Mouse (Mus musculus): ENCODE results near the gene Stat5a. TPM values are rescaled to one million over a fixed set of nuclear protein-coding genes. Genes with fewer than 3 reads are reported as not detected.

Stat5a gene
- total and polyA plus RNA-seq, 3 experiments = 106 to 162 (median 157) TPM

GRCm38 (mm10) chr11:100894146-100894918, 35.2 kb downstream of the Stat5a start:
- DNase-seq (ENCODE audit: low spot score) (no peak), ATAC-seq (ENCODE audit: extremely low read depth, insufficient number of reproducible peaks, low FRiP score, poor library complexity, severe bottlenecking) (no peak)
- H3K9me3 ChIP-seq (replicated peaks) = no peaks in the 10 kb centered on the region
- H3K4me3 ChIP-seq (ENCODE audit: low read depth, low read length) = 0 out of 2 replicates have a peak overlapping the region, but pooled peaks have one; percentile 13
- peaks cover 82% of the 10 kb centered on the region for H3K4me1 ChIP-seq (ENCODE audit: insufficient read depth, low read depth, low read length)
- no peak for TF ChIP-seq POLR2AphosphoS5 (IDR thresholded peaks at IDR 0.05; ENCODE audit: insufficient replicate concordance, low read depth, low read length)
- TF ChIP-seq GATA2 (IDR thresholded peaks at IDR 0.05; ENCODE audit: borderline replicate concordance, low read depth, low read length) = no peak
- no peak for TF ChIP-seq TAL1 (conservative IDR thresholded peaks at IDR 0.05; ENCODE audit: low read depth, low read length)
- TF ChIP-seq GATA1 (IDR thresholded peaks at IDR 0.05; ENCODE audit: borderline replicate concordance, low read length) = no peak
- no peak for TF ChIP-seq CTCF (IDR thresholded peaks at IDR 0.05; ENCODE audit: low read depth, low read length)
- no peaks in the 10 kb centered on the region for H3K27me3 ChIP-seq (ENCODE audit: insufficient read depth, low read length)
- H3K36me3 ChIP-seq (replicated peaks) = peaks cover 93% of the 10 kb centered on the region

GRCm38 (mm10) chr11:100896078-100896477, 36.9 kb downstream of the Stat5a start:
- no peak for DNase-seq (ENCODE audit: low spot score)
- no peaks in the 10 kb centered on the region for H3K27me3 ChIP-seq (ENCODE audit: insufficient read depth, low read length)
- ATAC-seq (ENCODE audit: extremely low read depth, insufficient number of reproducible peaks, low FRiP score, poor library complexity, severe bottlenecking) = no peak
- TF ChIP-seq POLR2AphosphoS5 (IDR thresholded peaks at IDR 0.05; ENCODE audit: insufficient replicate concordance, low read depth, low read length) (no peak), GATA2 (IDR thresholded peaks at IDR 0.05; ENCODE audit: borderline replicate concordance, low read depth, low read length) (no peak), CTCF (IDR thresholded peaks at IDR 0.05; ENCODE audit: low read depth, low read length) (no peak), TAL1 (conservative IDR thresholded peaks at IDR 0.05; ENCODE audit: low read depth, low read length) (no peak), GATA1 (IDR thresholded peaks at IDR 0.05; ENCODE audit: borderline replicate concordance, low read length) (no peak)
- peaks cover 64% of the 10 kb centered on the region for H3K4me1 ChIP-seq (ENCODE audit: insufficient read depth, low read depth, low read length)
- peaks cover 92% of the 10 kb centered on the region for H3K36me3 ChIP-seq (replicated peaks)
- no peaks in the 10 kb centered on the region for H3K9me3 ChIP-seq (replicated peaks)
- no peak overlapping the region for H3K4me3 ChIP-seq (ENCODE audit: low read depth, low read length)

DNA sequence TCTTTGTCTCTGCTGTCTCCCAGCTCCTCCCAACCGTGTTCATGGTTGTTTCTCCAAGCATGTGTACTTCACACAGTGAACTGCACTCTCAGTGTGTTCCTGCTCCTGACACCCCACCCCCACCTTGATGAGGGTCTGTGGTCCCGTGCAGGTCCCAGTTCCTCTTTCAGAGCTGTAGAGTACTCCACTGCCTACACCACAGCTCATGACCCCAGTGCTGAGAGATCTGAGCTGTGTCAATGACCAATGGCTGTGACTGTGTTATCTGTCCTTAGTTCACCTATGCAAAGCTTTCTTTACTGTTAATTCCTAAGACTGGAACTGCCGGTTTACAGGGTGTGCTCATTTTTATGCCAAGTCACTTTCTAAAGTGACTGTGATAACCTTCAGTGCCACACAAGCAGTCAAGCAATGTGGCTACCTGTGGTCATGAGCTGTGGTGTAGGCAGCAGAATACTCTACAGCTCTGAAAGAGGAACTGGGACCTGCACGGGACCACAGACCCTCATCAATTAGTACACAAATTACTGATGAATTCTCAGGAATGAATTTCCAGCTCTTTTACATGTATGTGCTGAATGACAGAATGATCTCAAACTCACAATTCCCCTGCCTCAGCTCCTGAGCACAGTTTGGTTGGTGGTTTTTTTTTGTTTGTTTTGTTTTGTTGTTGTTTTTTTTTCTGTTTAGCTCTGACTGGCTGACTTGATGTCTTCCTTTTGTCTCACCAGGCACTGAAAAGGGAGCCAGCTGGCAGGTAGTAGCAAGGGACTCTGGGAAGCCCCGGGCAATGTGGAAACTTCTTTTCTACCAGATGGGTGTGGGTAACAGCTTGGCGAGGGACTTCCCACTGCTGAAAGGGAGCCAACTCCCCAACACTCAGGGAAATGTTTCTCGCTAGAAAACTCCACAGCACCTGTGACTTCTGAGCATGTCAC, 38.4 kb downstream of the Stat5a start:
- DNase-seq (ENCODE audit: low spot score) (no peak), ATAC-seq (ENCODE audit: extremely low read depth, insufficient number of reproducible peaks, low FRiP score, poor library complexity, severe bottlenecking) (no peak)
- TF ChIP-seq CTCF (IDR thresholded peaks at IDR 0.05; ENCODE audit: low read depth, low read length) (no peak), GATA1 (IDR thresholded peaks at IDR 0.05; ENCODE audit: borderline replicate concordance, low read length) (no peak), POLR2AphosphoS5 (IDR thresholded peaks at IDR 0.05; ENCODE audit: insufficient replicate concordance, low read depth, low read length) (no peak), TAL1 (conservative IDR thresholded peaks at IDR 0.05; ENCODE audit: low read depth, low read length) (no peak), GATA2 (IDR thresholded peaks at IDR 0.05; ENCODE audit: borderline replicate concordance, low read depth, low read length) (no peak)
- H3K36me3 ChIP-seq (replicated peaks) = peaks cover 95% of the 10 kb centered on the region
- H3K9me3 ChIP-seq (replicated peaks) = no peaks in the 10 kb centered on the region
- H3K4me3 ChIP-seq (ENCODE audit: low read depth, low read length) = no peak overlapping the region
- no peaks in the 10 kb centered on the region for H3K27me3 ChIP-seq (ENCODE audit: insufficient read depth, low read length)
- peaks cover 49% of the 10 kb centered on the region for H3K4me1 ChIP-seq (ENCODE audit: insufficient read depth, low read depth, low read length)

GRCm38 (mm10) chr11:100898441-100899199, 39.5 kb downstream of the Stat5a start:
- Histone ChIP-seq H3K27me3 (ENCODE audit: insufficient read depth, low read length) (no peaks in the 10 kb centered on the region), H3K4me1 (ENCODE audit: insufficient read depth, low read depth, low read length) (peaks cover 41% of the 10 kb centered on the region), H3K9me3 (replicated peaks) (no peaks in the 10 kb centered on the region), H3K36me3 (replicated peaks) (peaks cover 94% of the 10 kb centered on the region), H3K4me3 (ENCODE audit: low read depth, low read length) (no peak overlapping the region)
- ATAC-seq (ENCODE audit: extremely low read depth, insufficient number of reproducible peaks, low FRiP score, poor library complexity, severe bottlenecking) (no peak), DNase-seq (ENCODE audit: low spot score) (no peak)
- no peak for TF ChIP-seq POLR2AphosphoS5 (IDR thresholded peaks at IDR 0.05; ENCODE audit: insufficient replicate concordance, low read depth, low read length)

GRCm38 (mm10) chr11:100904580-100905351, 45.6 kb downstream of the Stat5a start:
- DNase-seq (ENCODE audit: low spot score) (no peak), ATAC-seq (ENCODE audit: extremely low read depth, insufficient number of reproducible peaks, low FRiP score, poor library complexity, severe bottlenecking) (no peak)
- Histone ChIP-seq H3K9me3 (replicated peaks) (no peaks in the 10 kb centered on the region), H3K36me3 (replicated peaks) (peaks cover 91% of the 10 kb centered on the region), H3K4me1 (ENCODE audit: insufficient read depth, low read depth, low read length) (peaks cover 37% of the 10 kb centered on the region), H3K4me3 (ENCODE audit: low read depth, low read length) (peak overlapping the region; percentile 27; the same call in 1 of the 2 replicates), H3K27me3 (ENCODE audit: insufficient read depth, low read length) (no peaks in the 10 kb centered on the region)
- TF ChIP-seq CTCF (IDR thresholded peaks at IDR 0.05; ENCODE audit: low read depth, low read length) (no peak), TAL1 (conservative IDR thresholded peaks at IDR 0.05; ENCODE audit: low read depth, low read length) (no peak), GATA2 (IDR thresholded peaks at IDR 0.05; ENCODE audit: borderline replicate concordance, low read depth, low read length) (no peak), GATA1 (IDR thresholded peaks at IDR 0.05; ENCODE audit: borderline replicate concordance, low read length) (no peak), POLR2AphosphoS5 (IDR thresholded peaks at IDR 0.05; ENCODE audit: insufficient replicate concordance, low read depth, low read length) (no peak)

All from G1E (cell line).